ENCODE assay signal across 8 mouse cellular contexts in the genomic region with DNA sequence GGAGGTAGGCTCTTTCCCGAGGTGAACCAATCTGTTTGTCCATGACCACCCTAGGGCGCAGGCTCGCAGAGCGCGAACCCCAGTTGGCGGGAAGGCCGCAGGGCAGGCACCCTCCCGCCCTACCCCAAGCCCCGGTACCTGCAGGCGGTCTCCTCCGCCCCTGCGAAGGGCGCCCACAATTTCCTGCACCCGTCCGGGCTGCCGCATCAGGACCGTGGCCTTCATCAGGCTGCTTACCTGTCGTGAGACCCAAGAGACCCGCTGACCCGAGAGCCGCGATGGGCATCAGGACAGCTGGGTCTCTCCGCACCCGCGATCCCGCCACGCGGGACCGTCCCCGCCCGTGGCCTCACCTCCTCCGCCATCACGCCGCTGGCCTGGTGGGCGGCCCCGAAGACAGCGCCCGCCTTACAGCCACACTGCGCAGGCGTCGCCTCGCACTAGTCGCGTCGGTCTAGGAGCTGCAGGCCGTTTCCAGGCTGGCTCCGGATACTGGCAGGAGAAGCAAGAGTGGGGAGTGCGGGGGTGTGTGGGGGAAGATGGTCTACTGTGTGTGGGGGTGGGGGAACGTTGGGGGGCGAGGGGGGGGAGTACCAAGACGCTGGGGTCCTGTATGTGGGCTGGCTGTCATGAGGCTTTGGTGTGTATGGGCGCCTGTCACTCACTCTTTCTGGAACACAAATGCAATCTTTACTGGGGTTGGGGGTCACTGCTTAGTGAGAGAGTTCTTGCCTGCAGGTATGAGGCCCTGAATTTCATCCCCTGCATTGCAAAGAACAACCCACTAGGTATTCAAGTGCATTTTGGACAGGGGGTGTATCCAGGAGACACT. TPM values are rescaled to one million over a fixed set of nuclear protein-coding genes. Genes with fewer than 3 reads are reported as not detected.
DNase-seq lines count a peak whose midpoint lies in the region; ATAC-seq and TF ChIP-seq lines count a peak whose summit lies in the region.

No protein-coding gene starts in this region.

- H3K4me3 ChIP-seq in MEL (ENCODE audit: control insufficient read depth in 1 of 2, insufficient read depth in 1 of 2, low read depth in 2 of 2, low read length in 2 of 2): peak overlapping the region; percentile 73 to 81
- H3K4me3 ChIP-seq in forebrain, embryonic 16.5 days (replicated peaks; ENCODE audit: low read length): peak overlapping the region; percentile 89
- H3K4me3 ChIP-seq in layer of hippocampus, adult 2 months: peak overlapping the region; percentile 83
- peak overlapping the region; percentile 95 for H3K4me3 ChIP-seq in lung, adult 2 months (replicated peaks; ENCODE audit: extremely low read depth, low read depth, low read length)
- peak overlapping the region; percentile 84 for H3K4me3 ChIP-seq in neural tube, embryonic 15.5 days (replicated peaks)

- H3K79me2 ChIP-seq in MEL (ENCODE audit: control insufficient read depth, insufficient read depth, low read length, poor library complexity): peaks cover 5% of the 10 kb centered on the region; the same call in 1 of the 2 replicates

- DNase-seq in MEL (ENCODE audit: low read depth, low spot score): peak; percentile 90
- peak; percentile 89 for DNase-seq in cerebellum, adult 18-20 months
- DNase-seq in heart, postnatal 36 days: peak; percentile 86 to 87
- peak; percentile 80 to 85 for DNase-seq in layer of hippocampus, adult 2 months (ENCODE audit: low spot score in 2 of 2)
- peak; percentile 85 for DNase-seq in lung, adult 2 months
- DNase-seq in testis, postnatal 10 days (ENCODE audit: low spot score): peak; percentile 92

- peak overlapping the region; percentile 77 for H3K9ac ChIP-seq in MEL (ENCODE audit: control insufficient read depth, low read depth, low read length, poor library complexity, severe bottlenecking)
- H3K9ac ChIP-seq in forebrain, embryonic 16.5 days (replicated peaks; ENCODE audit: low read depth, low read length): peak overlapping the region; percentile 92
- H3K9ac ChIP-seq in neural tube, embryonic 15.5 days (replicated peaks): peak overlapping the region; percentile 92

- TF ChIP-seq POLR2A in MEL (IDR thresholded peaks at IDR 0.05; ENCODE audit: control insufficient read depth in 1 of 2, insufficient read depth in 1 of 2, low read depth in 1 of 2, low read length in 2 of 2, poor library complexity in 1 of 2): peak; percentile 93 to 95
- TF ChIP-seq POLR2A in lung, adult 2 months (IDR thresholded peaks at IDR 0.05; ENCODE audit: borderline replicate concordance, extremely low read depth, low read depth, low read length): peak; percentile 90

- peaks cover 2 to 12% of the 10 kb centered on the region in 2 experiments; a peak in 3 of 4 replicates for H3K4me1 ChIP-seq in MEL (ENCODE audit: control insufficient read depth in 1 of 2, insufficient read depth in 2 of 2, low read length in 2 of 2)
- H3K4me1 ChIP-seq in forebrain, embryonic 16.5 days (replicated peaks; ENCODE audit: control insufficient read depth, insufficient read depth, low read length): peaks cover 17% of the 10 kb centered on the region
- H3K4me1 ChIP-seq in lung, adult 2 months (ENCODE audit: control insufficient read depth, insufficient read depth, low read length): peaks cover 3% of the 10 kb centered on the region
- peaks cover 25% of the 10 kb centered on the region for H3K4me1 ChIP-seq in neural tube, embryonic 15.5 days

- H3K9me3 ChIP-seq in MEL (replicated peaks; ENCODE audit: insufficient read depth, low read length): no peaks in the 10 kb centered on the region
- H3K9me3 ChIP-seq in forebrain, embryonic 16.5 days (ENCODE audit: control insufficient read depth, low read length): no peaks in the 10 kb centered on the region
- H3K9me3 ChIP-seq in neural tube, embryonic 15.5 days (replicated peaks): no peaks in the 10 kb centered on the region

- peak overlapping the region; percentile 78 for H3K4me2 ChIP-seq in forebrain, embryonic 16.5 days (ENCODE audit: low read length)
- peak overlapping the region; percentile 76 for H3K4me2 ChIP-seq in neural tube, embryonic 15.5 days

- peak; percentile 98 for ATAC-seq in forebrain, embryonic 16.5 days
- peak; percentile 97 for ATAC-seq in neural tube, embryonic 15.5 days (ENCODE audit: low FRiP score)

- intact Hi-C loops in heart, postnatal 36 days (cut with DNase I): loop anchor here (1.0 to 2.0 kb wide), 2 partner anchors 27 to 32 kb away; a partner anchor contains a TSS

- no peaks in the 10 kb centered on the region for H3K27me3 ChIP-seq in MEL (ENCODE audit: control insufficient read depth in 1 of 2, insufficient read depth in 2 of 2, low read length in 2 of 2)
- no peaks in the 10 kb centered on the region for H3K27me3 ChIP-seq in forebrain, embryonic 16.5 days (replicated peaks; ENCODE audit: control insufficient read depth, insufficient read depth, low read length)
- no peaks in the 10 kb centered on the region for H3K27me3 ChIP-seq in neural tube, embryonic 15.5 days (replicated peaks)

- TF ChIP-seq RAD21 in MEL (IDR thresholded peaks at IDR 0.05; ENCODE audit: low read depth, low read length): no peak

- TF ChIP-seq EP300 in MEL (IDR thresholded peaks at IDR 0.05; ENCODE audit: low read depth in 1 of 2, low read length in 2 of 2): no peak; a peak in 1 of 4 replicates

- TF ChIP-seq CTCF in MEL (IDR thresholded peaks at IDR 0.05 in 2 of 3, conservative IDR thresholded peaks at IDR 0.05 in 1 of 3; ENCODE audit: control insufficient read depth in 1 of 3, insufficient read depth in 1 of 3, low read depth in 2 of 3, low read length in 3 of 3, poor library complexity in 1 of 3, severe bottlenecking in 1 of 3): no peak
- TF ChIP-seq CTCF in layer of hippocampus, adult 2 months (conservative IDR thresholded peaks at IDR 0.05): no peak
- no peak for TF ChIP-seq CTCF in lung, adult 2 months (IDR thresholded peaks at IDR 0.05; ENCODE audit: insufficient read depth, low read length)

- peak overlapping the region; percentile 16 for H3K27ac ChIP-seq in MEL (ENCODE audit: control insufficient read depth, low read depth, low read length)
- H3K27ac ChIP-seq in forebrain, embryonic 16.5 days (ENCODE audit: low read length): peak overlapping the region; percentile 56; the same call in 1 of the 2 replicates
- H3K27ac ChIP-seq in layer of hippocampus, adult 2 months: peak overlapping the region; percentile 95
- peak overlapping the region; percentile 80 for H3K27ac ChIP-seq in neural tube, embryonic 15.5 days (replicated peaks)

- peaks cover 0 to 9% of the 10 kb centered on the region in 2 experiments; a peak in 2 of 4 replicates for H3K36me3 ChIP-seq in MEL (ENCODE audit: control insufficient read depth in 1 of 2, insufficient read depth in 2 of 2, low read length in 2 of 2)
- H3K36me3 ChIP-seq in forebrain, embryonic 16.5 days (ENCODE audit: control insufficient read depth, insufficient read depth): 0 out of 2 replicates have a peak, but pooled peaks cover 2% of the 10 kb centered on the region
- H3K36me3 ChIP-seq in neural tube, embryonic 15.5 days: peaks cover 8% of the 10 kb centered on the region; the same call in 1 of the 2 replicates

- WGBS in forebrain, embryonic 16.5 days: 1% methylated on average over 51 of the region's 52 CpGs
- WGBS in lung, adult 2 months: under 1% methylated on average over 52 of the region's 52 CpGs
- WGBS in neural tube, embryonic 15.5 days: 2% methylated on average over 51 of the region's 52 CpGs

RNA-seq across cellular contexts. Expression of a gene that starts 0.7 kb away (rescaled TPM):
- total RNA-seq in MEL (2012; rRNA removed): 58.0 and 61.3 TPM in 2 replicates
- 100 to 1,000 TPM in 1 of 2 experiments, 10 to 100 TPM in 1; 79.2 to 287 TPM for polyA plus RNA-seq in MEL (2012; ENCODE audit: insufficient read depth in 1 of 2, insufficient read length in 2 of 2, low read depth in 1 of 2, low replicate concordance in 2 of 2, missing spikeins in 1 of 2)
- polyA plus RNA-seq in forebrain, embryonic 16.5 days (2015; fragmentation: Nextera tagmentation; extraction: Ambion mirVana): 104 and 120 TPM in 2 replicates
- total RNA-seq in heart, postnatal 36 days (2021): 10 to 100 TPM; 29.7 to 29.8 TPM
- total RNA-seq in layer of hippocampus, adult 2 months (2021): 10 to 100 TPM; 58.4 to 58.7 TPM
- 21.7 and 31.5 TPM in 2 replicates for polyA plus RNA-seq in lung, adult 2 months (2012; rRNA removed)
- 118 and 121 TPM in 2 replicates for polyA plus RNA-seq in neural tube, embryonic 15.5 days (2015; fragmentation: Nextera tagmentation; extraction: Ambion mirVana)

RNA-seq across cellular contexts. Expression of a gene that starts 0.8 kb away (rescaled TPM):
- 0.56 and 0.65 TPM in 2 replicates for total RNA-seq in MEL (2012; rRNA removed)
- under 1 TPM in 1 of 2 experiments, not detected in 1; 0.81 TPM for polyA plus RNA-seq in MEL (2012; ENCODE audit: insufficient read depth in 1 of 2, insufficient read length in 2 of 2, low read depth in 1 of 2, low replicate concordance in 2 of 2, missing spikeins in 1 of 2)
- 0.62 and 0.80 TPM in 2 replicates for polyA plus RNA-seq in forebrain, embryonic 16.5 days (2015; fragmentation: Nextera tagmentation; extraction: Ambion mirVana)
- total RNA-seq in heart, postnatal 36 days (2021): under 1 TPM; 0.86 to 0.92 TPM
- total RNA-seq in layer of hippocampus, adult 2 months (2021): 1 to 10 TPM in 1 of 2 experiments, under 1 TPM in 1; 0.64 to 1.4 TPM
- 0.22 and 0.49 TPM in 2 replicates for polyA plus RNA-seq in lung, adult 2 months (2012; rRNA removed)
- 0.83 and 0.84 TPM in 2 replicates for polyA plus RNA-seq in neural tube, embryonic 15.5 days (2015; fragmentation: Nextera tagmentation; extraction: Ambion mirVana)

RNA-seq across cellular contexts. Expression of a gene that starts 25.4 kb away (rescaled TPM):
- total RNA-seq in MEL (2012; rRNA removed): 0.19 TPM in 1 of 2 replicates, not detected in the other
- under 1 TPM in 1 of 2 experiments, not detected in 1; 0.28 TPM for polyA plus RNA-seq in MEL (2012; ENCODE audit: insufficient read depth in 1 of 2, insufficient read length in 2 of 2, low read depth in 1 of 2, low replicate concordance in 2 of 2, missing spikeins in 1 of 2)
- 18.4 and 25.6 TPM in 2 replicates for polyA plus RNA-seq in forebrain, embryonic 16.5 days (2015; fragmentation: Nextera tagmentation; extraction: Ambion mirVana)
- 10 to 100 TPM; 12.9 to 13.4 TPM for total RNA-seq in heart, postnatal 36 days (2021)
- total RNA-seq in layer of hippocampus, adult 2 months (2021): 1 to 10 TPM; 4.4 to 5.8 TPM
- polyA plus RNA-seq in lung, adult 2 months (2012; rRNA removed): 41.5 and 42.5 TPM in 2 replicates
- 29.8 and 38.9 TPM in 2 replicates for polyA plus RNA-seq in neural tube, embryonic 15.5 days (2015; fragmentation: Nextera tagmentation; extraction: Ambion mirVana)

RNA-seq across cellular contexts. Expression of a gene that starts 26.3 kb away (rescaled TPM):
- total RNA-seq in MEL (2012; rRNA removed): not detected in 2 replicates
- polyA plus RNA-seq in MEL (2012; ENCODE audit: insufficient read depth in 1 of 2, insufficient read length in 2 of 2, low read depth in 1 of 2, low replicate concordance in 2 of 2, missing spikeins in 1 of 2): under 1 TPM in 1 of 2 experiments, not detected in 1; 0.88 TPM
- polyA plus RNA-seq in forebrain, embryonic 16.5 days (2015; fragmentation: Nextera tagmentation; extraction: Ambion mirVana): 13.8 and 13.9 TPM in 2 replicates
- total RNA-seq in heart, postnatal 36 days (2021): 10 to 100 TPM; 16.3 to 18.2 TPM
- 1 to 10 TPM; 9.4 to 9.5 TPM for total RNA-seq in layer of hippocampus, adult 2 months (2021)
- 40.6 and 53.9 TPM in 2 replicates for polyA plus RNA-seq in lung, adult 2 months (2012; rRNA removed)
- polyA plus RNA-seq in neural tube, embryonic 15.5 days (2015; fragmentation: Nextera tagmentation; extraction: Ambion mirVana): 24.3 and 24.4 TPM in 2 replicates

RNA-seq across cellular contexts. Expression of a gene that starts 31.6 kb away (rescaled TPM):
- 31.5 and 34.7 TPM in 2 replicates for total RNA-seq in MEL (2012; rRNA removed)
- polyA plus RNA-seq in MEL (2012; ENCODE audit: insufficient read depth in 1 of 2, insufficient read length in 2 of 2, low read depth in 1 of 2, low replicate concordance in 2 of 2, missing spikeins in 1 of 2): 10 to 100 TPM in 1 of 2 experiments, not detected in 1; 11.5 TPM
- polyA plus RNA-seq in forebrain, embryonic 16.5 days (2015; fragmentation: Nextera tagmentation; extraction: Ambion mirVana): 14.3 and 17.4 TPM in 2 replicates
- total RNA-seq in heart, postnatal 36 days (2021): 1 to 10 TPM; 7.6 to 8.2 TPM
- 100 to 1,000 TPM; 119 to 121 TPM for total RNA-seq in layer of hippocampus, adult 2 months (2021)
- polyA plus RNA-seq in lung, adult 2 months (2012; rRNA removed): 5.1 and 6.2 TPM in 2 replicates
- 9.1 and 10.1 TPM in 2 replicates for polyA plus RNA-seq in neural tube, embryonic 15.5 days (2015; fragmentation: Nextera tagmentation; extraction: Ambion mirVana)

Comparison
In these comparisons a context has a peak if more than half of its experiments do, and no peak if none do; other contexts are left out.
1. Peak in every context shown above with its lines: DNase-seq, ATAC-seq, H3K4me3 ChIP-seq and H3K27ac ChIP-seq.
2. H3K27ac ChIP-seq: peak in every context shown above with its lines; median percentile 95 in layer of hippocampus, adult 2 months; 80 in neural tube, embryonic 15.5 days; 56 in forebrain, embryonic 16.5 days; 16 in MEL.
3. RNA of a gene that starts 25.4 kb away (polyA plus RNA-seq): 41.5 to 42.5 TPM in lung, adult 2 months, 29.8 to 38.9 TPM in neural tube, embryonic 15.5 days and 18.4 to 25.6 TPM in forebrain, embryonic 16.5 days; 0.28 TPM in MEL; every median in the first group is over 10 times any median in the second.